21 mouse cellular contexts compared by ENCODE assay signal in the genomic region with DNA sequence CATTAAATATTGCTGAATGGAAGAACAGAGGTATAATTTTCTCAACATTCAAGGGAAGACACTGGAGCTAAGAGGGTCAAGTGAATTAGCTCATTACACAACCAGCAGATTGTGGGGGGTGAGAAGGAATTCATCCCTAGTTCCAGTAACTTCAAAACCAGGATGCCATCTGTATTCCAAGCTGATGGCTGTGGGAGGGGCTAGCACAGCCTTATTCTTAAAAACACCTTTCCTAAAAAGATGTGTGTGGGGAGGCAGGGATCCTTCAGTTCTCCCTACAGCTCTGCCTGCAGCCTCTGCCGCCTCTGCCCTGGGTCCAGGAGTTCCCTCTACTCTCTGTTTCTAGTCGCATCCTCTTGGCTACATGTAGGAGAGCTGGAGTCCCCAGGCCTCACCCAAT. TPM values are rescaled to one million over a fixed set of nuclear protein-coding genes. Genes with fewer than 3 reads are reported as not detected.
"Had no signal": no experiment of that assay in that cellular context is flagged by ENCODE, and none has a peak within 500 bp of the region (broad histone marks: within the 10 kb centered on the region; RNA-seq: fewer than 3 reads in every experiment).

No protein-coding gene starts in this region.

- H3K9ac ChIP-seq: liver, postnatal 0 days; lung, embryonic 15.5 days; midbrain, embryonic 12.5 days; midbrain, embryonic 15.5 days; neural tube, embryonic 12.5 days; stomach, embryonic 15.5 days had no signal

- H3K4me3 ChIP-seq: lung, embryonic 15.5 days; megakaryocyte, embryonic 14.5 days; midbrain, embryonic 12.5 days; midbrain, embryonic 15.5 days; neural tube, embryonic 12.5 days; stomach, embryonic 15.5 days had no signal

- DNase-seq: liver, postnatal 0 days; lung, adult 2 months; lung, postnatal 14 days; lung, postnatal 36 days; right cerebral cortex, postnatal 14 days; thymus, adult 18-20 months; thymus, postnatal 14 days; thymus, postnatal 36 days had no signal

- ATAC-seq: liver, postnatal 0 days; lung, postnatal 0 days; midbrain, embryonic 15.5 days had no signal

- H3K27ac ChIP-seq: lung, embryonic 15.5 days; macrophage; midbrain, embryonic 12.5 days; midbrain, embryonic 15.5 days; neural tube, embryonic 12.5 days; stomach, embryonic 15.5 days; stomach, postnatal 0 days had no signal

- H3K9me3 ChIP-seq: lung, embryonic 15.5 days; megakaryocyte, embryonic 14.5 days; midbrain, embryonic 12.5 days; midbrain, embryonic 15.5 days; neural tube, embryonic 12.5 days; stomach, embryonic 15.5 days had no signal

- H3K4me2 ChIP-seq: lung, embryonic 15.5 days; midbrain, embryonic 12.5 days; midbrain, embryonic 15.5 days; neural tube, embryonic 12.5 days; stomach, embryonic 15.5 days had no signal

- H3K36me3 ChIP-seq: lung, embryonic 15.5 days; midbrain, embryonic 12.5 days; midbrain, embryonic 15.5 days; neural tube, embryonic 12.5 days; stomach, embryonic 15.5 days had no signal

- H3K27me3 ChIP-seq: lung, embryonic 15.5 days; midbrain, embryonic 12.5 days; midbrain, embryonic 15.5 days; neural tube, embryonic 12.5 days; stomach, embryonic 15.5 days had no signal

RNA-seq across cellular contexts. Expression of a gene that starts 37.4 kb away (rescaled TPM):
- total RNA-seq: megakaryocyte progenitor cell, adult 5-6 weeks; monocyte, adult 5-6 weeks; neutrophil, adult 5-6 weeks had no signal
- polyA plus RNA-seq: liver, postnatal 0 days; lung, embryonic 15.5 days; macrophage; midbrain, embryonic 12.5 days; stomach, postnatal 0 days; thymus, postnatal 0 days had no signal
